Mouse (Mus musculus): Measurements from ENCODE around the gene Arl8b.

Arl8b gene

DNA sequence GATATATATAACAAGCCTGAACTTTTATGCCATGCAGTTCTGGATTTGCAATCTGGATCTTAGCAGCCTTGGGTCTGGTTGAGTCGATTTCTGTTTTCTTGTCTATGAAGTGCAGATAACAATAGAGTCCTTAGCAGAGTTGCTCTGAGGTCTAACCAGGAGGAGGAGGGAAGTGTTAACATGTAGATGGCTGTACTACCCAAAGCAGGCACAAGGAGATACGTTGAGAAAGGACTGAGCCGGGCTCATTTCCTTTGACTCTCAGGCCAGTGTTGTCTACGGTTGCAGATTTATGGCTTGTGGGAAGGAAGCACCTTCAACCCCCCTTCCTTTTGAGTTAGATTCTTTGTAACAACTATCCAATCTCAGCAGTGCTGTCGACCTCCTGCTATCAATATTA, 1.9 kb downstream of the Arl8b start:
- DNase-seq (ENCODE audit: low spot score), result no peak

DNA sequence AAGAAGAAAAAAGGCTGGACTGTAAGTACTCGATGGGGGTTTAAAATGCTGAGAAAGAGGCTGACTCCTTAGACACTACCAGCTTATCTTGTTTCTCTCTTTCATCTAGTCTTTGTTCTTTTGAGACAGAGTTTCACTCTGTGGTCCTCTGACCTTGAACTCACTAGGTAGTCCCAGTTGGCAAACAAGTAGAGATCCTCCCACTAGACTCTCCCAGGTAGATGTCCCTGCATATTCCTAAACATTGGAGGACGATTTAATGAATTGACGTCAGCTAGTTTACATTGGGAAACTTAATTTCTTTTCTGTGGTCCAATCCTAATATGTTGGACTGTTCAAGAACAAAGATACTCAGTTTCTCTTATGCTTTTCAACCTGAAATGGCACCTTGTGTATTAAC, 2.7 kb downstream of the Arl8b start:
- DNase-seq (ENCODE audit: low spot score), result no peak

DNA sequence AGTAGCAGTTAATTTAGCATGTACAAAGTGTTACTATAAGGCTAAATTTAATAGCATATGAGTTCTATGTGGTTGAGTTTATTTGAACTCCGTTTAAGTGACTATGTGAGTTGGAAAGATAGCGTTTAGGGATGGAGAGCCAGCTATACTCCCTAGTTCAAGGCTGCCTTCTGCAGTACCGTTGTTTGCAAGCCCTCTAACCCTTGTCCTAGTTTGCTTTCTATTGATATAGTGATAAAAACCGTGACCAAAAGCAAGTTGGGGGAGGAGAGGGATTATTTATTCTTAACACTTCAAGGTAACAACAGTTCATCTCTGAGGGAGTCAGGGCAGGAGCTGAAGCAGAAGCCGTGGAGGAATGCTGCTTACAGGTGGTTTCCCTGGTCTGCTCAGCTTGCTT, 8.6 kb downstream of the Arl8b start:
- DNase-seq (ENCODE audit: low spot score), result no peak

DNA sequence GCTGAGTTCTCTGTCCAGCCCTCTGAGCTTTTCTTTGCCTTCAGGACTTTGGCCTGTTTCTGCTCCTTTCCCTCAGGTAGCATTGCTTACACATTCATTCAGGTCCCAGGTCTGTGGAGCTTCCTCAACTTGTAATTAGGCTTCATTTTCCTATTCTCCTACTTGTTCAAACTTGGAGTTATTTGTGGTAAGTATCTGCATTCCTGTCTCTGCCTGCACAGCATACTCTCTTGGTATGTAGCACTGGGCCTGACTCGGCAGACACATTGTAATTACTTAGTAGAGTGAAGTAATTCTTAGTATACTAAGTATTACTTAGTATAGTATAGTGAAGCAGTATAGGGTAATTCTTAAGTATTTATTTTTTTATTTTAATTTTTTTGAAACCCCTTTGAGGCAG, 13.0 kb downstream of the Arl8b start:
- no peak for DNase-seq (ENCODE audit: low spot score)

DNA sequence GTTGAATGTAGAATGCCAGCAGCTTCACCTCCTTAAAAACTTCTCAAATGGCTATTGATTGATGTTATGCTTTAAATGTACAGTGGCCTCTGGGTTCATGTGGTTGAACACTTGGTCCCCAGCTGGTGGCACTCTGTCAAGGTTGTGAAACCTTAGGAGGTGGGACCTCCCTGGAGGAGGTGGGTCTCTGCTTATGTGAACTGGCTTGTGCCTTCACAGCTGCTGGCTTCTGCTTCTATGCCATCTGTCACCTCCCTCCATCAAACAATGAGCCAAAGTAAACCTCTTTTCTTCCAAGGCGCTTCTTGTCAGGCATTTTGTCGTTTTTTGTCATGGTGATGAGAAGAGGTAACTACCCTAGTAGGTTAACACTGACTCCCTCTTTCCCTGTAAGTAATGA, 13.8 kb downstream of the Arl8b start:
- no peak for DNase-seq (ENCODE audit: low spot score)

DNA sequence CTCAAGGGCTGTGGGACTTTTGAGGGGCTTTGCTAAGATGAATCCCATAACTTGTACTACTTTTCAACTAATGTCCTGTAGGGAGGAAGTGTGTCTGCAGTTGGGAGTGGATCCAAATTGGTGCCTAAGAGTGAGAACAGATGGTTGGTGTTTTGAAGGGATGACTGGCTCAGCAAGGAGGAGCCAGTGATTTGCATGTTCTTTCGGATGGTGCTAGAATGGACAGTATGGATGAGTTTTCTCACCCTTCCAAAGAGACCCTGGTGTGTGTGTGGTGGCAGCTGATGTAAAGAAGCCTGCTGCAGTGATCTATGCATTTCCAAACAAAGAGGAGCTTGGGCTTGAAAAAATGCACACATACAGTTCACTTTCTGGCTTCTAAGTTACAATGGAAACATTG, 22.3 kb downstream of the Arl8b start:
- DNase-seq (ENCODE audit: low spot score), result no peak

DNA sequence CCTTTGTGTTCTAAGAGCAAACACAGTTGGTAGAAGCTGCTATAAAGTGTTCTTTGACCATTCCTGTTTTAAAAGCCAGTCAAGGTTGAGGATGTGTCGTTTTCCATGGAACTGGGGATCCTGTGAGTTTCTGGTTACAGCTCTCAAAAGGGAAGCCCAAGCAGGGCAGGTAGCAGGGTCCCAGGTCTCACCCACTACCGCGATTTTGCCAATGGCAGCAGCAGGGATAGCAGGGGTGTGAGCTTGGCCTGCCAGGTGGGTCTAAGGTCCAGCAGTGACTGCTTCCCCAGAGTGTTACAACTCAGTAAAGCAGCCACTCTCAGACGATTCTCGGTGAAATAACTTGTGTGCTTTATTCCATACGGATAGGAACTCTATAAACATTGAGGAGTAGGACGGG, 23.0 kb downstream of the Arl8b start:
- DNase-seq (ENCODE audit: low spot score), result no peak

DNA sequence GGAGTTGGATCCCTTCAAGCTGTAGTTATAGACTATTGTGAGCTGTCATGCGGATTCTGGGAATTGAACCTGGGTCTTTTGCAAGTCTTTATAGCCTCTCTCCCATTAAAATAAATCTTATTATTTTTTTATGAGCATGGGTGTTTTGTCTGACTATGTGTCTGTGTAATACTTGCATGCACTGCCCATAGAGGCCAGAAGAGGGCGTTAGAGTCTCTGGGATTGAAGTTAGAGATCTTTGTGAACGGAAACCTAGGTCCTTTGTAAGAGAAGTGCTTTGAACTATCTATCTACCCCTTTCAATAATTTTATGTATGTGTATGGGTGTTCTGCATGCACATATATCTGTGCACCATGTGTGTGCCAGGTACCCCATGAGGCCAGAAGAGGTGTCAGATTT, 24.5 kb downstream of the Arl8b start:
- no peak for DNase-seq (ENCODE audit: low spot score)

DNA sequence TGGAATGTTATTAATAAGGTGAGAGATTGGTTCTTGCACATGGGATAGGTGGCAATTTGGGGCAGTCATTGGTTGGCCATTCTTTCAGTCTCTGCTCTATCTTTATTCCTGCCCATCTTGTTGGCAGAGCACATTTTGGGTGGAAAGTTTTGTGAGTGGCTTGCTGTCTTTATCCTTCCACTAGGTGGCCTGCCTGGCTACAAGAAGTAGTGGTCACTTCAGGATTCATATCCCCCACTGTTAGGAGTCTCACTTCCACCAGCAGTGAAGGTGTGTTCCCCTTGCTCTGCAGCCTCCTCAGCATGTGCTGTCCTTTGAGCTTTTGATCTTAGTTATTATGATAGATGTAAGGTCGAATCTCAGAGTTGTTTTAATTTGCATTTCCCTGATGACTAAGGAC, 25.9 kb downstream of the Arl8b start:
- no peak for DNase-seq (ENCODE audit: low spot score)

DNA sequence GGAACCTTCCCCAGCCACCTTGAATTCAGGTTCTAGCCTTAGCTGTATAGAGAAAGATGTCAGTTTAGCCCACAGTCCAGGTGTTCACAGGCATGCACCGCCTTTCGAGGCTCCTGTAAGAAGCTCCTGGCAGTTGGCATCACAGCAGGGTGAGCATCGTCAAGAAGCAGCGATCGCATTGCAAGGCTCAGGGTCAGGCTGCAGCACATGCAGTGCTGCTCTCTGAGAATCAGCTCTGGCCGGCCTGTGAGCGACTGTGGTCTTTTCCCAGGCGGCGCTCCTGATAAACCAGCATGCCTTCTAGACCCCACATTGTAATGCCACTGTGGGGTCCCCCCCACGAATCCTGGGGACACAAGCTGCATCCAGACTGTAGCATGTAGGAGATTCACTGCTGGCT, 27.3 kb downstream of the Arl8b start:
- DNase-seq (ENCODE audit: low spot score), result no peak

DNA sequence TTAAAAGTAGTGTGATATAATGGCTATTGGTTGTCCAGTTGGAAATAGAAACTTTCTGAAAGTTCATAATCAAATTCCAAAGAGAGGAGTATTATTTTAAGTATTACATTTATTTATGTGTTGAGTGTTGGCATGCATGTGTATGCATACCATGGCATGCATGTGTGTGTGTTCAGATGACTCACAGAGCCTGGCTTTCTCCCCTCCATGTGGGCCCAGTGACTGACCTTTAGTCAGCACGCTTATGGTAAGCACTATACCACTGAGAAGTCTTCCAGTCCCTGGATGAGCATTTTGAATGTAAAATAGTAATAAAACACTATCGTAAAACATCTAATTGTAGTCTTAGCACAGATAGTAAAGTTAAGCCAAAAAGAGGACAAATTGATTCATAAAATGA, 29.2 kb downstream of the Arl8b start:
- no peak for DNase-seq (ENCODE audit: low spot score)

DNA sequence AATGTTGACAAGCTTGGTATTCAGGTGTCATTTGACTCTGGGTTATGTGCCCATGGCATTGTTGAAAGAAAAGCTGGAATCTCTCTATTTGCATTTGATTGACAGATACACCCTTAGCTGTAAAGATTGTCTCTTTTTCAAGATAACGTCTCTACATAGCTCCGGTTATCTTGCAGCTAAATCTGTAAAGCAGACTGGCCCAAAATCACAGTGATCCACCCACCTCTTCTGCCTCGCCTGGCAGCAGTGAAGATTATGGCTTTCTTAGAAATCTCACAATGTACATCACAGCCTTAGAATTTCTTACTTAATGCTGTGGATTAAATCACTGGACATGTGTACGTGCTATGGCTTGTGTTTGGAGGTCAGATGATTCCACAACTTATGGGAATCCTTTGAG, 34.6 kb downstream of the Arl8b start:
- no peak for DNase-seq (ENCODE audit: low spot score)

DNA sequence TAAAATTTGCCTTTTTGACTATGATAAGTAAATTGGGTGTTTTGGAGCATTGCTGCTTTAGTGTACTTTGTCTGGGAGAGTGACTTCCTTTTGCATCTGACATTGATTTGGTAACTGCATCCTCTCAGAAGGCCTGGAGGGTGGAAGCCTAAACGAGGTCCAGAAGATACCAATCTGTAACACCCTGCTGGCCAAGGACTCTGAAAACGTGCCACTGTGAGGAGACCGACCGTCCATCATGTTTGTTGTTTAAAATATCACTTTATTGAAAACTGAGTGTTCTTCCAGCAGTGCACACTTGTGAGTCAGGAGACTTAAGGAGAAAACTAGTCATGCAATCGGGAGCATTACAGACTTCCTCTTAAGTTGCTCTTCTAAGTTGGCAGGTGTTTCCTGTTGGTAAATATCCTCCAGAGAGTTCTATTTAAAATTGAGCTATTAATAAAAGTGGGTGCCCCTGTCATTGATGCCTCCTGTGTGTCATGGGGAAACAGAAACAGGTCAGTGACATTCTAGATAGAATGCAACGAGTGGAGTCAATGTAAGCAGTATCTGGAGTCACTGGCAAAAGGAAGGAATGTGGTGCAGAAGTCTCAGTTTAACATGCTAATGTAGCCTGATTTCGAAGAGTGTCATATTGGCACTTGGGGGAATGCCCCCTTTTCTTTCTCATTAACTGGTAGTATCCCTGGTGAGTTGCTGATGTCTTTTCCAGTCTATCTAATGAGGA, 42.1 kb downstream of the Arl8b start:
- no peak for DNase-seq (ENCODE audit: low spot score)

DNA sequence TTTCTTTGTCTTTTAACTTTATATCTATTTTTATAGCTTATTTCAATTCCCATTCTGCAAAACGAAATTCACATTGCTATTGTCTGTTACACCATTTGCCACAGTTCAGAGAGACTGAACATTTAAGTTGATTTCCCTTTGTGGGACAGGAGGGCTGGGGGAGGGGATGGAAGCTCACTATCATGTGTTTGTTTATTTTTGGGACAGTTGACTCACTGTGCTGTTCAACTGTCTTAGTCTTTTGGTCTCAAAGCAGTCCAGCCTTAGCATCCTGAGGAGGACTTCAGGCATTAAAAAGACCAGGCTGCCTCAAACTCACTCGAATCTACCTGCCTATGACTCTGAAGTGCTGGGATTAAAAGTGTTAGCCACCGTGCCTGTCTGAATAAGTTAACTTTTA, 43.2 kb downstream of the Arl8b start:
- no peak for DNase-seq (ENCODE audit: low spot score)

DNA sequence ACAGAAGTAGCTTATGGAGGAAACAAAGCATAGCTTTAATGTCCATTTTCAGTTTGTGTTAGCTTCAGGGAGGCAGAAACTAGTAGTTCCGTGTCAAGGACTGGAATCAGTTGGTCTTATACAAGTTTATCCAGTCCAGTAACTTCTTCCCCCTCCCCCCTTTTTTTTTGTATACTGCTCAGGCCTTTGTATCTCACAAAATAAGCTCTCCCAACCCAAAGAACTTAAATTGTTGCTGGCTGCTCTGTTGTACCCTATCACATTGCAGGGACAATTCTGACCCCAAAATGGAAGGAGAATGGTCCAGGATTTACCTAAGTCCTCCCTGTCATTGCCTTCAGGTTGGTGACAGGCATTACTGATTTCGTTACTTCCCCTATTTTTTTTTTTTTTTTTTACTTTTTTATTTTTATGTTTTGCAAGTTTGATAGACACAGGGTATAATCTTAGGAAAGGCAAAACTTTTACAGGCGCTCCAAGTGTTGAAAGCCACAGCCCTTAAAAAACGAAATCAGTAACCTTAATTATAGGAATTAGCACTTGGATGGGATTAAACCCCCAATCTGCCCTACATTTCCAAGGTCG, 44.5 kb downstream of the Arl8b start:
- DNase-seq (ENCODE audit: low spot score), result no peak

DNA sequence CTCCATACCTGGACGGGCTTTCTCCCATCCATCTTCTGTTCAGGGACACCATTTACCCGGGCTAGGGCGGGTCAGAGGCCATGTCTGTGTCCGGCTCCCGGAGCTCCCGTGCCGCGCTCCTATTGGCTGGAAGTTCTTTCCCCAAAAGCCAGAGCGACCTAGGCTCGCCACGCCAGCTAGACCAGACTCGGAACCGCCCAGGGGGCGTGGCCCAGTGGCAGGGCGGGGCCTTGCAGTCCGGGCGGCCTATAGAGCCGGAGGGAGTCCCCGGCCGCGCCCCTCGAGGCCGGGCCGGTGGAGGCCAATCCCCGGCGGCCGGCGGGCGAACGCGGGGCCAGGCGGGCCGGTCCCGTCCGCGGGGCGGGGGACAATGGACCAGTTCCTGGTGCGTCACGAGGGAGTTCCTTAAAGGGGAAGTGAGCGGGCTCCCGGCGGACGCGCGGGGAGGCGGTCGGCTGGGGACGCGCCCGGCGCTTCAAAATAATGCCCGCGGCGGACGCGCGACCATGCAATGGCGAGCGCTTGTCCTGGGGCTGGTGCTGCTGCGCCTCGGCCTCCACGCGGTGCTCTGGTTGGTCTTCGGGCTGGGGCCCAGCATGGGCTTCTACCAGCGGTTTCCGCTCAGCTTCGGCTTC, 45.5 kb downstream of the Arl8b start, which contains the start of gene Edem1:
Gene Edem1 (plus strand): TSS at position 408 of the 635 bp plus-strand sequence.
- peak; percentile 99 for DNase-seq (ENCODE audit: low spot score)

DNA sequence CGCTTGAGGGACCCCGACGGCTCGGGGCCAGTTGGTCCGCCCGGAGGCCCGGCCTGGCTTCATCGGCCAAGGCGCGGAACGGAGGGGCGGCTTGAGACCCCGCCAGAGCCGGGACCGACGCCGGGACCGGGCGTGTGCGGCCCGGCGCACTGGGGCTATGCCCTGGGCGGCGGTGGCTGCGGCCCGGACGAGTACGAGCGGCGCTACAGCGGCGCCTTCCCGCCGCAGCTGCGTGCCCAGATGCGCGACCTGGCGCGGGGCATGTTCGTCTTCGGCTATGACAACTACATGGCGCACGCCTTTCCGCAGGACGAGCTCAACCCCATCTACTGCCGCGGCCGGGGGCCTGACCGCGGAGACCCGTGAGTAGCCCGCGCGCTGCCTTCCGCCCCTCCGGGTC, 46.0 kb downstream of the Arl8b start:
- DNase-seq (ENCODE audit: low spot score), result no peak

DNA sequence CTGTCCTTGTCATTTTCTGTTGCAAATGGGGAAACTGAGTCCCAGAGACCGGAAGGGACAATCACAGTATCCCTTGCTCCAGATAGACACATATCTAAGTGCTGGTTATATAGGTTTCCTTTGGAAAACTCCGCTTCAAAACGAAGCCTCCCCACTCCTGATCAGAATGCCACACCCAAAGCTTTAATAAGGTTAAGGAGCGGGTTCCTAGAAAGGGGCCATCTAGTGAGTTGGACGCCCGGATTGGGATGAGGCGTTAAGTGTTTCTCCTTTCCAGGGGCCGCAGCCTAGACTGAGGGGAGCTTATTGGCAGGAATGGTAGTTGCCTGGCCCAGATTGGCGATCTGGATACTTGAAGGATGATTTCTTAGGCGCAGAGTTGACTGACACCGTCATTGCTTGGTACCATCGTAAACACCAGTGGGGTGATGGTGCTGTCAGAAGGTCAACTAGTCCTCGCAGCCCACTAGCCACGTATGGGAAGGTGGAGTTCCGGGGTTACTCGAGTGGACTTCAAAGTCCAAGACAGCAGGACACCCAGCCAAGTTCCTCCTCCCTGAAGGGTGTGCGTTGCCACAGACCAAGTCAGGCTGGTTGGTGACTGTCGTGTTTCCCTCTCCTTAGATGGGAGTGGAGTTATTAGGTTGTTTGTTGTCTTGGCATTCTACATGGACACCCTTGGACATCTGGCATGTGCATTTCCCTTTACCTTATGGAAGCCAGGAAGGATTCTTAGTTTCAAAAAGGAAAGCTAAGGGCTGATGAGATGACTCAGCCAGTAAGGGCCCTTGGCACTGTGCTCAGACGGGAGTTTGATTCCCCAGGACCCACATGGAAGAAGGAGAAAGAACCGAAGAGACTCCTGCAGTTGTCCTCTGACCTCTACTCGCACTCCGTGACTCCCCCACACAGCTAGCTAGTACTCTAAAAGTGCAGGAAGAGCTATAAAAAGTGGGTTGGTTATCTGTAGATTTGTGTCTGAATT, 46.8 kb downstream of the Arl8b start:
- no peak for DNase-seq (ENCODE audit: low spot score)

DNA sequence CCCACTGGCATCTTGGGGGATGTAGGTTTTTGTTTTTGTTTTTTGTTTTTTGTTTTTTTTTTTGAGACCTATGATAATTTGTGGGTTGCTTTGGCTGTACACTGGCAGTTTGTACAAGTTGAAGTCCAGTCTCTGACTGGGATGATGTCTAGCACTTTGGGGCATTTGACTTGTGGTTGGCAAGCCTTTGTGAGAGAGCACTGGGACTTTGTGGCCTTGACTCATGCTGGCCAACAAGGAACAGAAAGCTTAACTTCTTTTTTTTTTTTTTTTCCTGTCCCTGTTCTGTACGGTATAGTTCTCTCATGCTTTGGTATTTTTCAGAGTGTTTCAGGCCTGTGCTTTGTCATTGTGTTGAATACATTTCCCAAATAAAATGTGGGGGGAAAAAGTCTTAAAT, 49.3 kb downstream of the Arl8b start:
- DNase-seq (ENCODE audit: low spot score), result no peak

DNA sequence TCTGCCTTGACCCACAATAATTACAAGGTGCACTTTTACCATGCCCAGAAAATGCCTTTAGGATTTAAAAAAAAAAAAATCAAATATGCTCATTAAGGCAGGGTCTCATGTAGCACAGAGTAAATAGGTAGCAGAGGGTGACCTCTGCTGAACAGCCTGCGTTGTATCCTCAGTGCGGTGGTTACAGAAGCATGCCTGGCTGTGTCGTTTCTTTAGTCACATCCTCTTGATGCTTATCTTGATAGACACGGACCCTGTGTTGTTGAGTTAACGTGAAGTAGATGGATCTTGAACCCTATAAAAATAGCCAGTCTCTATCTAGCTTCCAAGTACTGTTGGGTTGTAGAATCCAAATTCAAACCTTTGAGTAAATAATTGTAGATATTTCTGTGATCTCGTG, 50.1 kb downstream of the Arl8b start:
- no peak for DNase-seq (ENCODE audit: low spot score)

DNA sequence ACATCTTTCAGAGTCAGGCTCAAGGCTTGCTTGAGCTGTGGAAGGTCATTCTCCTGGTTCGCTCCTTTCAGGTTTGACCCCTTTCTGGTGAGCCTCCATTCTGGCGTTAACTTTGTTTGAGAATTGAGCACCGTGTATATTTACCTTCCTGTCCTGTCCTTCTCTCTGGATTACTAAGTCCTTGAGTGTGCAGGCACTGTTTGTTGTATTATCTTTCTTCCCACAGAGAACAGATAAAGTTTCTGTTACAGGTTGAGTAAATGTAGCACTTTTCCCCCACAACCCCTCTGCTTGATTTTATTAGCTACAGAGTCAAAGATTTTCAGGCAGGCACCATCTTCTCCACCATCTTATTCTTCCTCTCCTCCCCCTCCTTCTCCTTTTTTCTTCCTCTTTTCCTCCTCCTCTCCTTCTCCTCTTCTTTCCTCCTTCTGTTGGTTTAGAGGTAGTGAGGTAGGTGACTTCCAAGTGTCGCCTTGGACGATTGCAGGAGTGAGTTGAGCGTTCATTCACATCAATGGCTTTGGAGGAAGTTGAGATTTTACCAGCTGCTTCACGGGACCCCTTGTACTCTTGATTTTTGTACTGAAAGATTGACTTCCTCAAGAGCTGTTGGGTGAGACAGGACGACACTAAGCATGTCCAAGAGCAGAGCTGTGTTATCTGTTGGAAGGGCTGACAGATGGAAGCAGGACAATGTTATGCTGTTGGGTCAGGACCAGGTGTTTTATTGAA, 51.2 kb downstream of the Arl8b start:
- DNase-seq (ENCODE audit: low spot score), result no peak

Measured in testis, postnatal 10 days (tissue).